Mouse (Mus musculus) left cerebral cortex, postnatal 36 days (tissue): ENCODE results near the gene Fam213a. TPM values are rescaled to one million over a fixed set of nuclear protein-coding genes. Genes with fewer than 3 reads are reported as not detected.

Source experiments
- DNase-seq, 2 experiments: peaks; one replicate each; pipeline ENCODE4 v3.0.0; 2021 to 2022; ENCODE audit warnings: low spot score in 2 of 2, mixed read lengths in 1 of 2
- intact Hi-C: fragments of 180-260 bp; cut with DNase I; formaldehyde crosslinking; loops from one replicate; pipeline ENCODE4 v1.15.1; 2025
- total RNA-seq, 2 experiments: library from RNA; stranded (reverse); gene quantifications; 2 replicates each; pipeline ENCODE4 v1.2.3; 2021

The Fam213a gene
- total RNA-seq, 2 experiments from 2014 or later = 118 to 125 TPM

- intact Hi-C loops = loop anchor here (5.0 kb wide), 1 partner anchor 47 kb away; the partner anchor contains the start of gene Fam213a
- DNase-seq = no peak
Observed at GRCm38 (mm10) chr14:40965507-40966356, 47.9 kb downstream of the Fam213a start.

GRCm38 (mm10) chr14:40964881-40965280 is 48.7 kb downstream of the Fam213a start:
- DNase-seq = no peak
- intact Hi-C loops = loop anchor here (5.0 kb wide), 1 partner anchor 47 kb away; the partner anchor contains the start of gene Fam213a

GRCm38 (mm10) chr14:40964214-40964610 is 49.4 kb downstream of the Fam213a start:
- no peak for DNase-seq
- intact Hi-C loops = no loop called here

GRCm38 (mm10) chr14:40963501-40964213 is 49.9 kb downstream of the Fam213a start:
- DNase-seq = no peak
- intact Hi-C loops = no loop called here

GRCm38 (mm10) chr14:40962365-40963290 is 51.0 kb downstream of the Fam213a start:
- intact Hi-C loops = no loop called here
- DNase-seq = peak in 1 of 2 experiments; percentile 43

GRCm38 (mm10) chr14:40960237-40960636 is 53.4 kb downstream of the Fam213a start:
- intact Hi-C loops = no loop called here
- no peak for DNase-seq

GRCm38 (mm10) chr14:40959586-40959985 is 54.0 kb downstream of the Fam213a start:
- intact Hi-C loops = no loop called here
- no peak for DNase-seq

GRCm38 (mm10) chr14:40958986-40959381 is 54.6 kb downstream of the Fam213a start:
- no peak for DNase-seq
- intact Hi-C loops = no loop called here

GRCm38 (mm10) chr14:40958083-40958985 is 55.3 kb downstream of the Fam213a start:
- intact Hi-C loops = no loop called here
- DNase-seq = peak; percentile 74 to 78

- DNase-seq = no peak
- intact Hi-C loops = no loop called here
Observed at GRCm38 (mm10) chr14:40957607-40958006, 56.0 kb downstream of the Fam213a start.

- DNase-seq = no peak
- intact Hi-C loops = no loop called here
Observed at GRCm38 (mm10) chr14:40956252-40957146, 57.1 kb downstream of the Fam213a start.

GRCm38 (mm10) chr14:40955596-40956251 is 57.9 kb downstream of the Fam213a start:
- DNase-seq = peak; percentile 86 to 88
- intact Hi-C loops = no loop called here

- no peak for DNase-seq
- intact Hi-C loops = no loop called here
Observed at GRCm38 (mm10) chr14:40955146-40955545, 58.4 kb downstream of the Fam213a start.

GRCm38 (mm10) chr14:40953381-40953780 is 60.2 kb downstream of the Fam213a start:
- intact Hi-C loops = no loop called here
- no peak for DNase-seq

- no peak for DNase-seq
- intact Hi-C loops = no loop called here
Observed at GRCm38 (mm10) chr14:40952715-40953114, 60.9 kb downstream of the Fam213a start.

- DNase-seq = no peak
- intact Hi-C loops = no loop called here
Observed at GRCm38 (mm10) chr14:40952301-40952700, 61.3 kb downstream of the Fam213a start.
